Mouse (Mus musculus): ENCODE measurements around the gene Irs1. TPM values are rescaled to one million over a fixed set of nuclear protein-coding genes. Genes with fewer than 3 reads are reported as not detected.

The Irs1 gene
- total RNA-seq, 4 experiments from 2014 or later = 16.8 to 18.7 (median 17.9) TPM

- DNase-seq (ENCODE audit: low spot score in 2 of 2) = no peak
These were observed 102.5 kb downstream of the Irs1 start for GRCm38 (mm10) chr1:82188549-82189231.

GRCm38 (mm10) chr1:82183913-82184442 lies 107.2 kb downstream of the Irs1 start:
- DNase-seq (ENCODE audit: low spot score in 2 of 2) = no peak

Other genes with a start within 250 kb of the Irs1 start
- not detected for gene Gm9747, start 58.3 kb downstream of the Irs1 start, total RNA-seq (2022)
- 10 to 100 TPM in 1 of 4 experiments, 1 to 10 TPM in 3; 8.3 to 11.0 (median 9.4) TPM for gene Rhbdd1, start 25.0 kb upstream of the Irs1 start, total RNA-seq (2022)